Mouse (Mus musculus) right cerebral cortex, postnatal 4 days (tissue): Measurements from ENCODE around the gene Ccnl2.

Experiments used
- DNase-seq: peaks from one replicate; pipeline ENCODE4 v3.0.0-alpha.2; 2022

Gene Ccnl2

DNA sequence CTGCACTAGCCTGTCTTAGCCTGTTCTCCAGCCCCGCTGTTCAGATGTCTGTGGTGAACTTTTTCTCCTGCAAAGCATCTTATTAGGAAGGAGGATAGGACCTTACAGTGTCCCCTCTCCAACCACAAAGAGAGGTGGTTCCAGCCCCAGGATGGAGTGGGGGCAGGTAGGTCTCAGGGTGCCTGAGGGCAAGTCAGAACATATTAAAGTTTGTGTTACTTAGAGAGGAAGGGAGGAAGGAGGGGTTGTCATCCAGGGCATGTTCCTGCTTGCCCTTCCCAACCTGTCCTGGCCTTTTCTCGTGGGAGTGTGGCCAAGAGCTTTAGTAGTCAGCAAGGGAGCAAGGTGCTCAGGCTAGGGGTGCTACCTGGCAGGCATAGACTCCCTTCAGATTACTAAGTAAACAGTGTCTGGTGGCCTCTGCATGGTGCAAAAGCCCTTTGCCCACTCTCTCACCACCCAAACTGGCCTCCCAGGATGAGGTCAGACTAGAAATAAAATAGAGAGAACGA is 21.6 kb upstream of the Ccnl2 start:
- DNase-seq, result no peak

DNA sequence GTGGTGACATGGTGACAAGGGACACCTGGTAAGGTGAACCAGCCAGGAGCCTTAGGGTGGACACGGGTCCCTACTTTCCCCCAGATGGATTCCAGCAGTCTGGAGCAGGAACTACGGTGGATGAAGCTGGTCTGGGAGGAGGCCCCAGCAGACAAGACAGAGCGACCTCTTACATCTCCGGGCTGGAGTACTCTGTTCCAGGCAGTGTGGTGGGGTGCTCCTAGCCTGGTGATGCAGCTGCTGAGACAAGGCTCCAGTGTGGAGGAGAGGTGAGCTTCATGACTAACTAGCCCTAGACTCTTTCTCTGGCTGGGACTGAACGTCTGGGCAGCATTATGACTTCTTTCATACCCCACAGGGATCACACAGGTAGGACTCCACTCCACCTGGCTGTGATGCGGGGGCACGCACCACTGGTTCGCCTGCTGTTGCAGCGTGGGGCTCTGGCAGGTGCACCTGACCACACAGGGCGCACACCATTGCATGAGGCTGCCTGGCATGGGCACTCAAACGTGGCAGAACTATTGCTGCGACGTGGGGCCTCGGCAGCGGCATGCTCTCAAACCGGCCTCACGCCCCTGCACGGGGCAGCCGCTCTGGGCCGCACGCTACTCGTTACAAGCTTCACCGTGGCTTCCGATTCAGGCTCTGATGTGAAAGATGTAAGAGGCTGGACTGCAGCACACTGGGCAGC is 20.9 kb upstream of the Ccnl2 start:
- no peak for DNase-seq

DNA sequence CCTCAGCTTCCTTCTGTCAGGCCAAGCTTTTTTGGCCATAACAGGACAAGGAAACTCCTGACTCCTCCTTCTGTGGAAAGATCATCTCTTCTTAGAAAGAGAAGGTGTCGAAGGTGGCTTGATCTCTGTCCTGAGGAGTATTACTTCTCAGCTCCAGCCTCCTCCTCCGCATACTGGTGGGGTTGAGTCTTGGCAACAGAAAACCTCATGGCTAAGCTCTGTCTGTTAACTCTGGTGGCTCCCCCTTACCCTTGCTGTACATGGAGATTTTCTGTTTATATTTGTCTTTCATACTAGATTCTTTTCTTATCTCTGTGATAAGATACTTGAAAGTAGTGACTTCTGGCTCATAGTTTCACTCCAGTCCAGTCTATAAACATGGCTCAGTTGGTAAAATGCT is 18.6 kb upstream of the Ccnl2 start:
- DNase-seq, result no peak

DNA sequence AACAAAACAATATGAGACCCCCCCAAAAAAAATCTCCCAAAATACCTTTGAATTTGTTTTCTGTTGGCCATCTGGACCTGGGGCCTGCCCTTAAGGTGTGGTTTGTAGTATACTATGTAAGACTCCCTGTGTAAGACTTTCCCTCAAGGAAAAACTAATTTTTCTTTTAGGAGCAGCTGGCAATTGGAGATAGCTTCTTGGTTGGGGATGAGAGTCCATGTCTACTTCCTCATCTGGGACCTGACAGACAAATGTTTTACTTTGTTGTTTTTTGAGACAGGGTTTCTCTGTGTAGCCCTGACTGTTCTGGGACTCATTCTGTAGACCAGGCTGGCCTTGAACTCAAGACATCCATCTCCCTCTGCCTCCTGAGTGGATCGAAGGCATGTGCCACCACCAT is 10.2 kb upstream of the Ccnl2 start:
- no peak for DNase-seq

DNA sequence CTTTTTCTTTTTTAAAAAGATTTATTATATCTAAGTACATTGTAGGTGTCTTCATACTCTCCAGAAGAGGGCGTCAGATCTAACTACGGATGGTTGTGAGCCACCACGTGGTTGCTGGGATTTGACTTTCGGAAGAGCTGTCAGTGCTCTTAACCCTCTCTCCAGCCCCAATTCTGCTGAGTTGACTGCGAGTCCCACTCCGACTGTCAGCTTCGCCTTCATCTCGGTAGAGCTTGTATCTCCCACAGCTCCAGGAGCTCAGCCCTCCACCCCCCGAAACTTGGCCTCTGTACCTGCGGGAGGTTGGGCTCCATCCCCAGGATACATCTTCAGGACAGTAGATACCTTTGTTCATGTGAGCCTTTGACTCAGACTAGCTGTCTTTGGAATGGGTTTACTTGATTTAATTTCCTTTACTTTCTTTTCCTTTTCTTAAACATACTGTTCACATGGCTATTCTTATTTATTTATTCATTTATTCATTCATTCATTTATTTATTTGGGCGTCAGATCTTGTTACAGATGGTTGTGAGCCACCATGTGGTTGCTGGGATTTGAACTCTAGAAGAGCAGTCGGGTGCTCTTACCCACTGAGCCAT is 9.4 kb upstream of the Ccnl2 start, which contains the start of gene Mrpl20:
Gene Mrpl20 (plus strand): TSS at position 138 of the 599 bp plus-strand sequence.
- no peak for DNase-seq

DNA sequence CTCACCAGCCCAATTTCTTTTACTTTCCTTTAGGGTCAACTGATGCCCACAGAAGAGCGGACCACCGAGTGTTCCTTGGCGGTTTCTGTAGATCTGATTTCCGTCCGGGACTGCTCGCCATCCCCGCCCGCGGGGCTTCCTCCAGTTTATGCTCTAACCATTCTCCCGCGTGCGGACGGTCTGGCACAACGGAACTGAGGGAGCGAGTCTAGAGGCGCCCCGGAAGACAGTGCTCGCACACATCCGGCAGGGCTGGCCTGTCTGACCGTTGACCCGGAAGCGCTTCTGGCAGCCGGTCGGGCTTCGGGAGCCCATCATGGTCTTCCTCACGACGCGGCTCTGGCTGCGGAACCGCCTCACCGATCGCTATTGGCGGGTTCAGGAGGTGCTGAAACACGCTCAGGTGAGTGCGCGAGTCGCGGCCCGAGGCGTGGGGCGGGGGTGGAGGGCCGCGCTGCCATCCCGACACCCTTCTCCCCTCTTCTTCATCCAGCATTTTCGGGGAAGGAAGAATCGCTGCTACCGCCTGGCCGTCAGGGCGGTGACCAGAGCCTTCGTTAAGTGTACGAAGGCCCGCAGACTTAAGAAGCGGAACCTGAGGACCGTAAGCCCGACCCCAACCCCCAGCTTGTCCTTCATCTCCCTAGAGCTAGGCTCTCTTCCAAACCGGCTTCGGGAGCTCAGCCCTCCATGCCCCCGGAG is 8.8 kb upstream of the Ccnl2 start:
- peak; percentile 99 for DNase-seq

DNA sequence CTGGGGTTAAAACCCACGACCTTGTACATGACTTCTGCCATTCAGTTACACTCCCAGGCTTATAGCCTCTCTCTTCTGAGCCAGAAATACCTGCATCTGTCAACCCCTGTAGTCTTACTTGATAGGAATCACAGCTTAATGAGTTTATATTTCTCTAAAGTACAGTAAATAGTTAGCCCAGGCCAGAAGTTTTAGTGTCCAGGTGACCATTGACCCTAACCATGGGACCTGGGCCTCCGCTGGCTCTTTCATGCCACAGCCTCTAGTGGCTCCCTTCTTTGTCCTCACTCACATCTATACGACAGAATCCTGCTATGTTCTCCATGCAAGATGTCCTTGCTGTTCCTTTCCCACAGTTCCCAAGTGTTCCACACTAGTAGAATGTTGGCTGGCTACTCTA is 4.4 kb upstream of the Ccnl2 start:
- no peak for DNase-seq

DNA sequence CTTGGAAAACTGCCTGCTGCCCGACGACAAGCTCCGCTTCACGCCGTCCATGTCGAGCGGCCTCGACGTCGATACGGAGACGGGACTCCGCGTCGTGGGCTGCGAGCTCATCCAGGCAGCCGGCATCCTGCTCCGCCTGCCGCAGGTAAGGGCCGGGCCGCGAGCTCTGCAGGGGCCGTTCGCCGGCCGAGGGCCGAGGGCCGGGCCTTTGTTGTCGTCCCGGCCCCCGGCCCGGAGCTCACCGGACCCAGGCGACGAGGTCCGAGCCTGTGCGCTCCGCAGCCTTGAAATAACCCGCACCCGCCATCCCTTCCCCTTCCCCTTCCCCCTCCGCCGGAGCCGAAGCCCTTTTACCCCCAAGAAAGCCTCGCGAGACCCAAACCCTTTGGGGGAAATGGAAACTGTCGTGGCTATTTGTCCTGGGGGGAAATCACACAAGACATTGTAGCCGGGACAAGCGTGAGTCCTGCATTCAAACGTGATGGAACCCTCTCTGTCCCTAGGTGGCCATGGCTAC is 434 bp downstream of the Ccnl2 start:
- peak; percentile 35 for DNase-seq

DNA sequence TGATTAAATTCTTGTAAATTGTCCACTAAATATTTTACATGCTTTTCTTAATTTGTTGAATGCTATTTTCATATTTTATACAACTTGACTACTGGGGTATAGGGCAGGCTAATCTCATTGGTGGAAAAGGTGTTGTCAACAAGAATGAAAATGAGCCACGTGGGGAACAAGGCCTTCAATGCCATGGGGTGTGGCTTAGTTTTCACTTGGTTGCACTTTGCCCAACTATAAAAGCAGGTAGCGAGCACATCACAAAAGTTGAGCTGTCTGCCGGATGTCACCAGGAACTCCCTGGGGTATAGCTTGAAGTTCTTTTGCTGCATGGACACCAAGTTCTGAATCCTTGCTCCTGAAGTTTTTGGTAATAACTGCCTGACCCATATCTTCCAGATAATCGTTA is 5.2 kb downstream of the Ccnl2 start:
- no peak for DNase-seq

DNA sequence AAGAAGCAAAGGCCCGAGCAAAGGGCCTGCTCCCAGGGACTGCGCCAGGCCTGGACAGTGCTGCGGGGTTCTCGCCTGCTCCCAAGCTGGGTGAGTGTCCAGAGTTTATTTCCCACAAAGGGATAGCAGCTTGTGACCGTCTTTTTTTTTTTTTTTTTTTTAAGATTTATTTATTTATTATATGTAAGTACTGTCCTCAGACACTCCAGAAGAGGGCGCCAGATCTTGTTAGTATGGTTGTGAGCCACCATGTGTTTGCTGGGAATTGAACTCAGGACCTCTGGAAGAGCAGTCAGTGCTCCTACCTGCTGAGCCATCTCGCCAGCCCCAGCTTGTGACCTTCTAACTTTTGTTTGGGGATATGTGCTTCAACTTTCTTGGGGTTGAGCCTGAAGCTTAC is 8.7 kb downstream of the Ccnl2 start:
- no peak for DNase-seq

DNA sequence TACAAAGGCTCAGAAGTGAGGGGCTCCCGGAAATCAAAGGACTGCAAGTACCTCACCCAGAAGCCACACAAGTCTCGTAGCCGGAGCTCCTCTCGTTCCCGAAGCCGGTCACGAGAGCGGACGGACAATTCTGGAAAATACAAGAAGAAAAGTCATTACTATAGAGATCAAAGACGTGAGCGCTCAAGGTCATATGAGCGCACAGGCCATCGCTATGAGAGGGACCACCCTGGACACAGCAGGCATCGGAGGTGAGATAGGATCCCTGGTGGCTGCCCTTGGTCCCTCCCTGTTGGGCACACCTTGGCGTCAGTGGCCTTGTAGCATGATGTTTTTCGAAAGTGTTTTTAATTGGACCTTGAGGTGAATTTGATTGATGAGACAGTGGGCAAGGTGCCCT is 11.2 kb downstream of the Ccnl2 start:
- DNase-seq, result no peak

DNA sequence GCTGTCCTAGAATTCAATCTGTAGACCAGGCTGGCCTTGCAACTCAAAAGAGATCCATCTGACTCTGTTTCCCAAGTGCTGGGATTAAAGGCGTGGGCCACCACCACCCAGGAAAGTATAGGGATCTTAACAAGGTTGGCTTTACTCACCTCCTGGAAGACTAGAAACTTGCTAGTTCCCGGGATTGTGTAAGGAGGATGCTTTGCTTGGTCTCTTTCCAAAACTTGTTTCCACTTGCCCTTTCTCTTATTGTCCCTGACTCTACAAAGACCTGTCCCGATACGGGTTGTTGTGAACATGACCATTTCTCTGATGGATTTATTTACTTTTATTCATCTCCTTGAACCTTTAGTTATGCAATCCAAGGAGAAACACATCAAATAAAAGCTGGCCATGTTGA is 17.6 kb downstream of the Ccnl2 start:
- DNase-seq, result no peak

DNA sequence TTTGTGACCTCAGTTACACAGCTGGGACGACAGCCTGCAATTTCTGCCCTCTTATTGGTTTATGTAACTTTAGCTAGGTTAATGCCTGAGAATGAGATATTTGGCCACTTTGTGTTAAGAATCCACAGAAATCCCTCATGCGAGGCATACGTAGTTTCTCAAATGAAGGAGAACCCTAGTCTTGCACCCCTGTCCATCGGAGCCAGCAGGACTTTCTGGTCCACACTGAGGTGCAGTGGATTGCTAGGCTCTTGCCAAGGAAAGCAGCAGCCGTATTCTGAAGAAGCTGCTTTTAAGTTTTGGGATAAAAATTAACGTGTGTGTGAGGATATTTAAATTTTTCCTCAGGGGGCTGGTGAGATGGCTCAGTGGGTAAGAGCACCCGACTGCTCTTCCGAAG is 18.3 kb downstream of the Ccnl2 start:
- no peak for DNase-seq

DNA sequence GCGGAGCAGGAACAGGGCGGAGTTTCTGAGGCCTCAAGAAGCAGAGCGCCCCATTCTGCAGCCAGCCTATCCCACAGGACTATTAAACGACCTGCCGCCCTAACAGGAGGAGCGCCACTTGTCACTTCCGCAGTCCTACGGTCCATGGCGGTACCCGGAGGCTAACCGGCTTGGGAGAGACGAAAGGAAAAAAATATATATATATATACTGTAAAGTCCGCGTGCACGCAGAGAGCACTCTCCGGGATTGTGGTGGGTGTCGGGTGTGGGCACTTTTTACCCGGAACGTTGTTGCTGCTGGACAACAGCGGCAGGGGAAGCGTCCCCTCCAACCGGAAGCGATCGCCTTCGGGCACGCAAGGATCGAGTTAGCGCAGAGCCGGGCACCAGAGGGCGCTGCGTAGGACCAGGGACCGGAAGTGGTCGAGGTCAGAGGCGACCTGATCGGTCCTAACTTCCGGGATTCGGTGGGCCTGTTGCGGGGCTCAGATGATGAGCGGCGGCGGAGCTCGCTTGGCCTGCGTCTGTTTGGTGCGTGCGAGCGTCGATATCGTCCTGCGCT is 19.0 kb downstream of the Ccnl2 start, which contains the start of gene Aurkaip1:
Gene Aurkaip1 (plus strand): TSS at position 68 of the 562 bp plus-strand sequence.
- DNase-seq, result peak; percentile 97

DNA sequence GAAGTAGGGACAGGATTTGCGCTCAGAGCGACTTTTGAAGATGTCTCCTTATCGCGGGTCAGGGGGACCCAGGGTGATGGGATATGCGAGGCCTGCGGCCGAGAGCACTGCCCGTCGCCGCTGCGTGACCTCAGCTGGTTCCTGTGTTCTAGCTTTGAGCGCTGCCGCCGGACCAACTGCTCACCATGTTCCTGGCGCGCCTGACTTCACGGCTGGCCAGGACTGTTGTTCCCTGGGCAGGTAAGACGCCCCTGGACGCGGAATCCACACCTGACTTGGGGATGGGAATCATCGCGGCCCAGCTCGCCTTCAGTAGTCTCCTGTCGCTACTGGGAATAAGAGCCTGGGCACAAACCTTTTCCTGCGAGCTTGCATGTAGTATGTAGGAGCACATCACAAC is 19.5 kb downstream of the Ccnl2 start:
- DNase-seq, result no peak

DNA sequence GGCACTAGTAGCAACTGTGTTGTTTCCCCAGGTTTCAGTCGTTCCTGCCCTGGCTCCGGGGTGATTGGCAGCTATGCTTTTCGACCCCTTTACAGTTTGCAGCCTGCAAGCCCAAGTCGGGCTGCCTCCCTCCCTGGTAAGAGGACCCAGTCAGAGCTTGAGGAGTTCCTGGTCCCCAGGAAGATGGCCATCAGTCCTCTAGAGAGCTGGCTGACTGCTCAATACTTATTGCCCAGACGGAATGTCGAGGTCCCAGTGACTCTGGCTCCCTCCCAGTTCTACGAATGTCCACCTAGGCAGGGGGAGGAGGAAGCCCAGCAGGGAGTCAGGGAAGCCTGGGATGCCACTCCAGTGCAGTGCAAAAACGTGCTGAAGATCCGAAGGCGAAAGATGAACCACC is 20.0 kb downstream of the Ccnl2 start:
- no peak for DNase-seq

DNA sequence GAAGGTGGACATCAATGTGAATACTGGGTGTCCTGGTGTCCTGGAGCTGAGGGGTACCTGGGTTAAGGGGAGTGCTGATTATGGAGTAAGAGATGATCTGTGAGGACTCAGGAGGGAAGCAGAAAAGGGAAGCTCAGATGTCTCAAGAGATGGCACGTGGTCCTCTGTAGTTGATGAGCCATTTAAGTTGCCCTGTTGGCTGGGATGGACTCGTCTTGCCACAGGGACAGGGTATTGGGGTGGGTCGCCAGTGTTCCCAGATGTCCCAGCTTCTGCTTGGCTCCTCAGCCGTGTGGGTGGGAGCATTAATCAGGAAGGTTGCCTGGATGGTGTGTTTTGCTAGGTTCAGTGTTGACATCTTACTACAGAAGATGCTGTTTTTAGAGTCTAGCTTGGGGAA is 20.9 kb downstream of the Ccnl2 start:
- DNase-seq, result no peak

DNA sequence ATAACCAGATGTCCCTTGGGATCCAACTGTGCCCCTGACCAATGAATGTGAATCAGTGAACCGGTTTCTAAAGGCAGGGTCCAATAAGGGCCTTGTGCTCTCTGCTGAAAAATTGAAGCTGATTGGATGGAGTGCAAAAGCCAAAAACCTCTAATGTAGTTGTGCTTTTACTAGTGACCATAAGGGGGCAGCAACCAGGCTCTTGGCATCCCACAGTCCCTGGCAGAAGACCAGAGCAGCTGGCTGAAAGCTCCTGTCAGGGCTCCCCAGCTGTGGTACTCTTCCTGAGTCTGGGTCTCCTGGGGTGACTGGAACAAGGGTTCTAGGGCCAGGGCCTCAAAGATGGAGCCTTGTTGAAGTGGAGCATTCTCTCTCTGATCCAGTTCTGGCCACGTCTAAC is 21.5 kb downstream of the Ccnl2 start:
- peak; percentile 73 for DNase-seq

DNA sequence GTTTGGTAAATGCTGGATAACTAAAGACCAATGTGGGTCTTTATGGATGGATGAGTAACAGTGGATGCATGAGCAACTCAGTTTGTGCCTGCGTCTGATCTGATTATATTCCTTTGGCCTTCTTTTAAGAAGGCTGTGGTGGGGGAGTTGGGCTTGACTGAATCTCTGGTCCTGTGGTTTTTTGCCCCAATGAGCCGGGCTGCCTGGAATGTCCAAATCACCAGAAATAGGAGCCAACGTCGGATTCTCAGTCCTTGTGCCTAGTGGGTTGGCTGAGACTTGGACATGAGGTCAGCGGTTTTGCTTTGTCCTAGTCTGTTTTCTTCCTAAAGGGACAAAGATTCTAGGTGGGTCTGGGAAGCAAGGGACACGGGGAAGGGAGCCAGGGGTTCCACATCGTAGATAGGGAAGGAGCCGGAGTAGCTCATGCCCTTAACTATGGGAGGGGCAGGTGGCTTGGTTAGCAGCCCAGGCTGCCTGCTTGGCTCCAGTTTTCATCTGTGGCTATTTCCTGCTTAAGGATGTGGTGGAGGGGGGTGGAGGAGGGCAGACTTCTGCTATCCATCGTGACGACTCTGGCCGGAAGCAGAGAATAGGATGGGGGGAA is 25.2 kb downstream of the Ccnl2 start:
- DNase-seq, result no peak

DNA sequence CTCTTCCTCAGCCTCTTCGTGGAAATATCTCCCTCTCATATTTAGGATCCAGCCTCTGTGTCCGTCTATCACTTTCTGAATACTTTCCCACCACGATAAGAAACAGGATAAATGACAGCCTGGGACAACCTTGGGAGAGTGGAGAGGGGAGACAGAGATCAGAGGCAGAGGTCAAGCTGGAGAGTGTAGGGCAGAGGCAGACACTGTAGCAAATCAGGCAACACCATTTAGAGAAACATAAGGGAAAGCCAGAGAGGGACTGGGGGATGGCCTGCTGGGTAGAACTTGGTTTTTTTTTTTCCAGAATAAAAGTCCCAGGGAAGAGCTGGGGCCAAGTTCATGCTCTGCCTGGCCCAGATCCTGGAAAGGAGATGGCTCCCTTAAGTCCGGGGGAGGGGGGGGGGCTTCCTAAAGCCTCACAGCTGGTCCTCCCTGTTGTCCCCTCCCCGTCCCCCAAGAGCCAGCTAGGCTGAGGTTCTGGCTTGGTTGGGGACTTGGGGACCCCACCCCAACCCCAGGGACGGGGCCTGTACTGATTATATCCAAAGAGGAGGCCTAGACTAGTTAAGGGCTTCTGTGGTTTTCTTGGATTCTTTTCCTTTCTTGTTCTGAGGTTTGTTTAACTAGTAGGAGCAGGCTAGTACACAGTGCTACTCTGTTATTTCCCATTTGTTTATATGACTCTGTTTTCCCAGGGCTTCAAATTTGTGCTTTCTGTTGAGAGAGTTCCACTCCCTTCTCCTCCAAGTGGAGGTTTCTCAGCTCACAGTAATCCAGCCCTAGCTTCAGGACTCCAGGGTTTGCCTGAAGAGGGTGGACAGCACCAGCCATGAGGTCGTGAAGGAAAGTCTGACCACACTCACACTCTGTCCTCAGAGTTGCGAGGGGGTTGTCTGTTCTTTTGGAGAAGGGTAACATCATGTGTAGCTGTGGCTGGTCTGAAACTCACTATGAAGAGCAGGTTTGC is 26.2 kb downstream of the Ccnl2 start:
- no peak for DNase-seq

DNA sequence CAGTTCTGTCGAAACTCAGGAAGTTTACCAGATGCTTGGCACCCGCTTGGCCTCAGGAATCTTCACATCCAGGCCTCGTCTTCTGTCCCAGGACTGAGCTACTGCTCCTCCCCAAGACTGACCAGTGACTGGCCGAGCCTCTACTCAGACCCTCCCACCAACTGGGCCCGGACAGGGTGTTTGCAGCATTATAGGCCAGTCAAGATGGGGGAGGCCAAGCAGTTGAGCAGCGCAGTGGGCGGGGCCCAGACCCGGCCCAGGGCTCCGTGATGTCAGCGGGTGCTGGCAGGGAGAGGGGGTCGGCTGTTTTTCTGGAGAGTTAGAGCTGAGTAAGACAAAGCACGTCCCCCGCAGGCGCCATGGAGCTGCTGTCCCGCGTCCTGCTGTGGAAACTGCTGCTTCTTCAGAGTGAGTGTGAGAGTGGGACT is 27.2 kb downstream of the Ccnl2 start, which contains the start of gene Mxra8:
Gene Mxra8 (plus strand): TSS at position 198 of the 428 bp plus-strand sequence.
- DNase-seq, result no peak
